Mouse (Mus musculus): ENCODE data around the gene Cd200r3.

Gene Cd200r3

GRCm38 (mm10) chr16:44988667-44989357 is 45.3 kb downstream of the Cd200r3 start:
- DNase-seq (ENCODE audit: low read depth, low spot score) = no peak

GRCm38 (mm10) chr16:44993319-44994019 is 50.0 kb downstream of the Cd200r3 start:
- DNase-seq (ENCODE audit: low read depth, low spot score) = no peak

GRCm38 (mm10) chr16:44994206-44994953 is 50.9 kb downstream of the Cd200r3 start:
- no peak for DNase-seq (ENCODE audit: low read depth, low spot score)

DNA sequence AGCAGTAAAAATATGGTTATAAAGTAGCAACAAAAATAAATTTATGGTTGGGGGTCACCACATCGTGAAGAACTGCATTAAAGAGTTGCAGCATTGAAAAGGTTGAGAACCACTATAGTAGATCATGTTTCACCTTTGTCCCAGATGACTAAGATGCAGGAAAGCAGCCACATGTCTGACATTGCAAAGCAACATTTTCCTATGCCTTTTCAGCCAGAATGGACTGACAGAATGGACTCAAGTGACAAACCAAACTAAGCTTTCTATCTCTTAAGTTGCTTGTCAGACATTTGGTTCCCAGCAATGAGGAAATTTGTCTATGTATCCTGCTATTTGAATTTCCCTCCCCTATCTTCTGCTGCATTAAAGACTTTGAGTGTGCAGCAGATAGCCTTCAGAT is 51.6 kb downstream of the Cd200r3 start:
- DNase-seq (ENCODE audit: low read depth, low spot score) = no peak

- no peak for DNase-seq (ENCODE audit: low read depth, low spot score)
Measured at GRCm38 (mm10) chr16:44996701-44997100, 53.2 kb downstream of the Cd200r3 start.

DNA sequence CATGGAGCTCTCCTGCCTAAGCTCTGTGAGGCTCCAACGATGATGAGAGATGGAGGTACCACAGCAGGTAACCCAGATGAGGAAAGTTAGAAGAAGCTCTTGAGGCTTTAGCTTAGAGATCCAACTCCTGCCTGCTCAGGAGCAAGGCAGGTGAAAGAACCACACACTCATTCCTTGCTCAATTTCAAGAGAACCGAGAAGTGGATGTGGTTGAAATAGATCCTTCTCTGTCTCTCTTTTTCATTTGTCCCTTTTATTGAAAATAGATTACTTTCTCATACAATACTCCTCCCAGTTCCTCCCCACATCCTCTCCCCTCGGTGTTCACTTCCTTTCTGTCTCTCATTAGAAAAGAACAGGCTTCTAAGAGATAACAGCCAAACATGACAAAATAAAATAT is 56.1 kb downstream of the Cd200r3 start:
- peak; percentile 55 for DNase-seq (ENCODE audit: low read depth, low spot score)

GRCm38 (mm10) chr16:45004443-45004842 is 61.0 kb downstream of the Cd200r3 start:
- DNase-seq (ENCODE audit: low read depth, low spot score) = no peak

GRCm38 (mm10) chr16:45005280-45005679 is 61.8 kb downstream of the Cd200r3 start:
- DNase-seq (ENCODE audit: low read depth, low spot score) = no peak

GRCm38 (mm10) chr16:45006971-45007370 is 63.5 kb downstream of the Cd200r3 start:
- peak; percentile 80 for DNase-seq (ENCODE audit: low read depth, low spot score)

- no peak for DNase-seq (ENCODE audit: low read depth, low spot score)
Measured at GRCm38 (mm10) chr16:45007807-45008206, 64.3 kb downstream of the Cd200r3 start.

- DNase-seq (ENCODE audit: low read depth, low spot score) = no peak
Measured at GRCm38 (mm10) chr16:45009634-45010033, 66.2 kb downstream of the Cd200r3 start.

GRCm38 (mm10) chr16:45015591-45015990 is 72.1 kb downstream of the Cd200r3 start:
- DNase-seq (ENCODE audit: low read depth, low spot score) = no peak

GRCm38 (mm10) chr16:45016488-45016887 is 73.0 kb downstream of the Cd200r3 start:
- peak; percentile 62 for DNase-seq (ENCODE audit: low read depth, low spot score)

- peak; percentile 68 for DNase-seq (ENCODE audit: low read depth, low spot score)
Measured at GRCm38 (mm10) chr16:45018868-45019267, 75.4 kb downstream of the Cd200r3 start.

GRCm38 (mm10) chr16:45020055-45020454 is 76.6 kb downstream of the Cd200r3 start:
- DNase-seq (ENCODE audit: low read depth, low spot score) = no peak

- DNase-seq (ENCODE audit: low read depth, low spot score) = no peak
Measured at GRCm38 (mm10) chr16:45020669-45021309, 77.3 kb downstream of the Cd200r3 start.

- peak; percentile 46 for DNase-seq (ENCODE audit: low read depth, low spot score)
Measured at GRCm38 (mm10) chr16:45021443-45021842, 78.0 kb downstream of the Cd200r3 start.

DNA sequence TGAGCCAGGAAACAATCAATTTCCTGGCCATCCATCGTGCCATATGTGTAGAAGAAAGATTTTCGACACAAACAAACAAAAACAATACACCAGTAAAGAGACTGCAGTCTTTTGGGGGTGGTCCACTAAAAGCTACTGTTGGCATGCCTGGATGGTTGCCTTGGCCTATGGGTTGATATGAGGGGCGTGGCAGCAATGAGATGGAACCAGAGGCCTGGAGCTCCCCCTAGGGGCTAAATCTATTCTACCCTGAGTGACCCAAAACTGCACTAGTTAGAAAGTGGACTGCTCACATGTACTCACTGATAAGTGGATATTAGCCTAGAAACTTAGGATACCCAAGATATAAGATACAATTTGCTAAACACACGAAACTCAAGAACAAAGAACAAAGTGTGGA is 80.4 kb downstream of the Cd200r3 start:
- peak; percentile 81 for DNase-seq (ENCODE audit: low read depth, low spot score)

- peak; percentile 85 for DNase-seq (ENCODE audit: low read depth, low spot score)
Measured at GRCm38 (mm10) chr16:45025321-45025720, 81.8 kb downstream of the Cd200r3 start.

- DNase-seq (ENCODE audit: low read depth, low spot score) = no peak
Measured at GRCm38 (mm10) chr16:45029080-45029479, 85.6 kb downstream of the Cd200r3 start.

- DNase-seq (ENCODE audit: low read depth, low spot score) = no peak
Measured at GRCm38 (mm10) chr16:45029493-45029892, 86.0 kb downstream of the Cd200r3 start.

- DNase-seq (ENCODE audit: low read depth, low spot score) = no peak
Measured at GRCm38 (mm10) chr16:45030127-45030526, 86.6 kb downstream of the Cd200r3 start.
